Mouse (Mus musculus) hindbrain, embryonic 15.5 days (tissue): ENCODE results near the gene Ankrd35. TPM values are rescaled to one million over a fixed set of nuclear protein-coding genes. Genes with fewer than 3 reads are reported as not detected.
A peak's percentile ranks its signal among the peaks of the same experiment; 100 is the strongest.

Experiments
- ATAC-seq: fragments of 200-750 bp; cut with Nextera tagmentation; 2 replicates; pipeline ENCODE4 v1.8.0; 2017; ENCODE audit warnings: low read depth, moderate number of reproducible peaks, moderate TSS enrichment; ENCODE audit not compliant: low FRiP score
- H3K27ac ChIP-seq: fragments of 300-500 bp; sonication (generic); replicated peaks from 2 replicates; pipeline ENCODE4 v1.5.1; 2015; ENCODE audit warnings: mild to moderate bottlenecking, inconsistent platforms
- H3K27me3 ChIP-seq: fragments of 300-500 bp; sonication (generic); 2 replicates; pipeline ENCODE4 v1.6.1; 2015; ENCODE audit warnings: control low read depth, inconsistent platforms
- H3K36me3 ChIP-seq: fragments of 300-500 bp; sonication (generic); 2 replicates; pipeline ENCODE4 v1.6.1; 2015; ENCODE audit warnings: control low read depth, inconsistent platforms
- H3K4me1 ChIP-seq: fragments of 300-500 bp; sonication (generic); replicated peaks from 2 replicates; pipeline ENCODE4 v1.6.1; 2015; ENCODE audit warnings: control low read depth, inconsistent platforms
- H3K4me2 ChIP-seq: fragments of 300-500 bp; sonication (generic); 2 replicates; pipeline ENCODE4 v1.6.1; 2015; ENCODE audit warnings: moderate library complexity, mild to moderate bottlenecking, inconsistent platforms
- H3K4me3 ChIP-seq: fragments of 300-500 bp; sonication (generic); 2 replicates; pipeline ENCODE4 v1.5.1; 2015; ENCODE audit warnings: mild to moderate bottlenecking, inconsistent platforms
- H3K9ac ChIP-seq: fragments of 300-500 bp; sonication (generic); 2 replicates; pipeline ENCODE4 v1.6.1; 2015; ENCODE audit warnings: inconsistent platforms
- H3K9me3 ChIP-seq: fragments of 300-500 bp; sonication (generic); 2 replicates; pipeline ENCODE4 v1.6.1; 2016; ENCODE audit warnings: control low read depth, inconsistent platforms
- WGBS: fragments of 180-500 bp; shearing (Covaris S2); methylation state at CpG from one replicate; pipeline ENCODE4 v1.1.7; 2015; 5-methylcytosine and 5-hydroxymethylcytosine counted together
- polyA plus RNA-seq: library from polyadenylated mRNA; unstranded; fragments of >200 nt; fragmentation: Nextera tagmentation; extraction: Ambion mirVana; gene quantifications from 2 replicates; pipeline ENCODE4 v1.2.1, GENCODE M21; 2015

Gene Ankrd35
- polyA plus RNA-seq, 1 experiment from 2014 or later: 2.7 TPM

DNA sequence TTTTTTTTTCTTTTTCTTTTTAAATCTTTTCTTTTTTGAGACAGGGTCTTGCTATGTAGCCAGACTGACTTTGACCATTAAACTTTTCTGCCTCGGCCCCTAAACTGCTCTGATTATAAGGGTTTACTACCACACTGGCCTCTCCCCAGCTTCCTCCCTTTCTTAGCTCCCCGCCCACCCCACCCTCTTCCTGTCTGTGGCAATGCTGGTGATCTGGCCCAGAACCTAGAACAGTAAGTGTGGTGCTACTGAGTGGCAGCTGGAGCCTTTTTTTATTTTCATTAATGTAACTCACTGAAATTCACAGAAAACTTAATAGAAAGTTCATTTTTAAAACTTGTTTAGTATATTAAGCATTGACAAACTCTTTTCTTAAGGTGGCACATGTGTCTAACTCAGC, 45.9 kb downstream of the Ankrd35 start:
- H3K36me3 ChIP-seq: peaks cover 55% of the 10 kb centered on the region
- WGBS: 82% methylated on average over 2 of the region's 2 CpGs
- no peaks in the 10 kb centered on the region for H3K4me1 ChIP-seq
- no peak overlapping the region for H3K9ac ChIP-seq
- H3K4me2 ChIP-seq: no peak overlapping the region
- no peak for ATAC-seq
- H3K9me3 ChIP-seq: no peaks in the 10 kb centered on the region
- no peak overlapping the region for H3K27ac ChIP-seq
- no peaks in the 10 kb centered on the region for H3K27me3 ChIP-seq
- no peak overlapping the region for H3K4me3 ChIP-seq

DNA sequence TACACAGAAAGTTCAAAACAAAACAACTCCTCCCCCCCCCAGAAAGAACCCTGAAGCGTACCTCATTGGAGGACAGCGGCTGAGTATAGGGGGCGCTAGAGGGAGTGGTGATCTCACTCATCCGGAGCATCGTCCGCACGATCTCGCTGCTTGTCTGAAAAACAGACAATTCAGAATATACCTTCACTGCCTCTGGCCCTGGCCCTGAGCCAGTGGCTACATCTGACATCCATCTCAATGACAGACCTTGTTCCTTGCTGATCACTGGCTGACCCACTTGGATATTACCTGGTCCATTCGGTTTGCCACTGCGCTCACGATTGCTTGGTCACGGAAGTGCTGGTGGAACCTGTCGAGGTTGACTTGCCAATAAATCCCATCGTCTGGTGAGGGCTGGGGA, 49.2 kb downstream of the Ankrd35 start:
- Histone ChIP-seq H3K4me3 (no peak overlapping the region), H3K4me2 (peak overlapping the region; percentile 27), H3K9ac (no peak overlapping the region), H3K4me1 (no peaks in the 10 kb centered on the region), H3K36me3 (peaks cover 30% of the 10 kb centered on the region), H3K9me3 (no peaks in the 10 kb centered on the region), H3K27ac (no peak overlapping the region), H3K27me3 (no peaks in the 10 kb centered on the region)
- WGBS: 25% methylated on average over 14 of the region's 14 CpGs
- ATAC-seq: peak; percentile 19; the same call in 1 of the 2 replicates

DNA sequence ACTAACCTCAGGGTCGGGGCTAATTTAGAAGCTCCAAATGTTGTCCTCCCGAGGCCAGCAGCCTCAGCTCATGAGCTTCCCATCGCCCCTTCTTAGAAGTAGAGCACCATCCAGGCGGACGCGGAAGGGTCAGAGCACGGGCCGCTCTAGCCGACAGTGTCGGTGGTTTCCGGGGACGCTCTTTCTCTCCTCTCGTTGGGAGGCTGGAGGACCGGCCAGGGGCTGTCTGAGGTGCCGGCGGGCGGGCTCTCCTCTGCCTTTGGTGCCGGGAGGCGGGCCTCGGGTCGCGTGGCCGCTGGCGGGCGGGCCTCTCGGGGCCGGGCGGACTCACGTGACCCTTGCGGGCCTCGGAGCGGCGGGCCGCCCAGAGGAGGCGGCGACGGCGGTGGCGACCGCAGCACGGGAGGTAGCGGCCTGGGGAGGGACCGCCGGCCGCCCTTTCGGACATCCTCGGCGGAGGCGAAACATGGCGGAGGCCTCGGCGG, 57.5 kb downstream of the Ankrd35 start, which contains the start of the genes Polr3c and Rnf115:
TSS of gene Polr3c (minus strand) at position 286 of the 485 bp plus-strand sequence.
TSS of gene Rnf115 (plus strand) at position 322 of the 485 bp plus-strand sequence.
- peak within 1 kb of the TSS; percentile 92 for H3K9ac ChIP-seq
- no peaks in the 10 kb centered on the region for H3K9me3 ChIP-seq
- H3K36me3 ChIP-seq: peaks cover 2% of the 10 kb centered on the region; the same call in 1 of the 2 replicates
- H3K4me1 ChIP-seq: peaks cover 42% of the 10 kb centered on the region
- H3K4me3 ChIP-seq: peak within 1 kb of the TSS; percentile 81
- peak within 1 kb of the TSS; percentile 86 for H3K27ac ChIP-seq
- H3K4me2 ChIP-seq: peak within 1 kb of the TSS; percentile 77
- peak; percentile 97 for ATAC-seq
- 0% methylated on average over 39 of the region's 52 CpGs for WGBS
- no peaks in the 10 kb centered on the region for H3K27me3 ChIP-seq

DNA sequence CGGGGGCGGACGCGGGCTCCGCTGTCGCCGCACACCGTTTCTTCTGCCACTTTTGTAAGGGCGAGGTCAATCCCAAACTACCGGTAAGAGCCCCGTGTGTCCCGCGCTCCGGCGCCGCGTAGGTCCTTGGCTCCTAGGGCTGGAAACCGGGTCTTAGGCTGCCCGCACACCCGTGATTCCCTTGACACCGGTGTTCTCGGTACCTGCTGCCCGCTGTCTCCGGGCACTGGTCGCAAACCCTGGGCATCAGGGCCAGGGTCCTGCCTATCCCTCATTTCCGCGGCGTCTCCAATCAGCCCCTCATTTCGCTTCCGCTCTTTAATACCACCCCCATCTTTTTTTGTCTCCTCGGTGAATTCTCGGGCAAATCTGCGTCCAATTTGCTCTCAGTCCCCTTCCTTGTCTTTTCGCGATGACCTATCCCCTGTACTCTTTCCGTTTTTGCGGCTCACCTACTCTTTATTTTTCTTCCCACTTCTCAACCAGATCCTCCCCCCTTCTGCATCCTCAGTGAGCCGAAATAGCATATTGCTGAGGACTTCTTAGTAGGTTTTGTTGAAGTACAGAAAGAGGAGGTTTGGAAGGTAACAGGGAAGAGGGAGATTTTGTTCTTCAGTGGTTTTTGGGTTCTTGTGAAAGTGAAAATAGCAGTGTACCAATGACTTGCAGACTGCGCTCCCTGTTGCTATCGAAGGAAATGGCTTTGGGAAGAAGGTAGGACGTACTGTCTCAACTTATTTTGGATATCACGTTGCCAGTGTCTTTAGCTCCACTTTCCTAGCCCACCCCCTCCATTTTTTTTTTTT, 58.1 kb downstream of the Ankrd35 start:
- H3K36me3 ChIP-seq: peaks cover 2% of the 10 kb centered on the region; the same call in 1 of the 2 replicates
- peak overlapping the region; percentile 92 for H3K9ac ChIP-seq
- peak overlapping the region; percentile 77 for H3K4me2 ChIP-seq
- peak overlapping the region; percentile 86 for H3K27ac ChIP-seq
- peak; percentile 67; the same call in 1 of the 2 replicates for ATAC-seq
- peak overlapping the region; percentile 81 for H3K4me3 ChIP-seq
- no peaks in the 10 kb centered on the region for H3K9me3 ChIP-seq
- peaks cover 42% of the 10 kb centered on the region for H3K4me1 ChIP-seq
- under 1% methylated on average over 42 of the region's 42 CpGs for WGBS
- no peaks in the 10 kb centered on the region for H3K27me3 ChIP-seq

DNA sequence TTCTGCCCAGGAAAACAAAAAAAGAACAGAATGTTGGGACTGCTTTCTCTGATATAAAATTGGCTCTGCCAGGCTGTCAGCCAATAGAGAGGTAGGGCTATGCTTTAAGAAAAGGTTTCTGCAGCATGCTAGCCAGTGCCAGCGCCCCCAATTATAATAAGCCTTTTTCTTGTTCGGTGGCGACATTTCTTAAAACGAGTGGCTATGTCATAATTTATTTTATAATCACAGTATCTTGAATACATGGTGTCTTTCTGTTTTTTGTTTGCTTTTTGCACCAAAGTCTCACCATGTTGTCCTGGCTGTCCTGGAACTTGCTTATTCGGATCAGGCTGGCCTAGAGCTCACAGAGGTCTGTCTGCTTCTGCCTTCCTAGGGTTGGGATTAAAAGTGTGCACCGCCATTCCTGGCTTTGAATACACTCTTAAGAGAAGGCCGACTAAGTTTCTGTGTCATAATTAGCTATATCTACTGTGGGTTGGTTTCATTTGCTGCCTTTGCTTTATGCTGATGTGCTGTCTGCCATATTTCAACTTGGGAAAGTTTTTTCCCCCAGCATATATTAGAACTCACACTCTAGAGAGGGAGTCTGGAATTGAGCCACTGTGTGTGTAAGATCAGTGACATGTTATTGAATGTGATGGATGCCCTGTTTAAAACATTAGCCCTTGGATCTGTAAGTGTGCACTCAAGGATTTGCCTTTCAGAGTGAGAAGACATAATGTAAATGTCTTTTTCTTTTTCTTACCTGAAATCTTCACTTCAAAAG, 58.9 kb downstream of the Ankrd35 start:
- H3K4me3 ChIP-seq: peak overlapping the region; percentile 81
- peaks cover 42% of the 10 kb centered on the region for H3K4me1 ChIP-seq
- no peaks in the 10 kb centered on the region for H3K9me3 ChIP-seq
- peak overlapping the region; percentile 77 for H3K4me2 ChIP-seq
- no peak for ATAC-seq
- peak overlapping the region; percentile 92 for H3K9ac ChIP-seq
- H3K27ac ChIP-seq: peak overlapping the region; percentile 86
- H3K36me3 ChIP-seq: no peaks in the 10 kb centered on the region
- WGBS: 42% methylated on average over 7 of the region's 7 CpGs
- H3K27me3 ChIP-seq: no peaks in the 10 kb centered on the region

DNA sequence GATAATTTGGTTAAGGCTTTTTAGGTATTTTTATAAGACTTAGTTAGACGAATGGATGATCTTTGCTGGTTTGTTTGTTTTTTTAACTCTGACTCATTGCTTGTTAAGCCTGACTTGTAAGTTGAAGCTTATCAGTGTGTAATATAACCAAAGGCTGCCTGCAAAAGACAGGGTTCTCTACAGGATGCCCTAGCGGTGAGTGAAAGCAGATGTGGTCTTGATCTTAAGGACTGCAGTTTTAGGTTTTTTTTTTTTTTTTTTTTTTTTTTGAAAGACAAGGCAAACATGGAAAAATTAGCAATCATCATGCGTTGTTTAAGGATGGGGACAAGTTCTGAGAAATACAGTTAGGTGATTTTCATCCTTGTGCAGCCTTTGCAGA, 59.5 kb downstream of the Ankrd35 start:
- WGBS: 80% methylated on average over 3 of the region's 3 CpGs
- Histone ChIP-seq H3K4me1 (peaks cover 42% of the 10 kb centered on the region), H3K27me3 (no peaks in the 10 kb centered on the region), H3K9me3 (no peaks in the 10 kb centered on the region), H3K9ac (no peak overlapping the region), H3K36me3 (no peaks in the 10 kb centered on the region), H3K4me3 (peak overlapping the region; percentile 81; the same call in 1 of the 2 replicates), H3K4me2 (peak overlapping the region; percentile 77), H3K27ac (no peak overlapping the region)
- ATAC-seq: no peak

DNA sequence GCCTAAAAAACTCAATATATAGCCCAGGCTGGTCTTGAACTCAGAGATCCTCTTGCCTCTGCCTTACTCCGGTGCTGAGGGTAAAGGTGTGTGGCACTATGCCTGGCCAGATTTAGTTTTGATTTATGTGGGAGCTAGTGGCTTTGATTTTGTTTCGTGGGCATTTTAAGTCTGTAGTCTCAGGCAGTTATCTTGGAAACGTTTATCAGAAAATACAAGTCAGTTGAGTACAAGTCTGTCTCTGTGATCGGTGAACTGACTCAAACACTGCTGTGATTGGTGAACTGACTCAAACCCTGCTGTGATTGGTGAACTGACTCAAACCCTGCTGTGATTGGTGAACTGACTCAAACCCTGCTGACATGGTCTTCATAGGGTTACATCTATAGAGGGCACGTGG, 60.9 kb downstream of the Ankrd35 start:
- Histone ChIP-seq H3K9me3 (no peaks in the 10 kb centered on the region), H3K4me3 (no peak overlapping the region), H3K27me3 (no peaks in the 10 kb centered on the region), H3K9ac (no peak overlapping the region), H3K4me2 (no peak overlapping the region), H3K27ac (no peak overlapping the region), H3K4me1 (peaks cover 44% of the 10 kb centered on the region), H3K36me3 (no peaks in the 10 kb centered on the region)
- ATAC-seq: no peak
- 66% methylated on average over 5 of the region's 5 CpGs for WGBS

DNA sequence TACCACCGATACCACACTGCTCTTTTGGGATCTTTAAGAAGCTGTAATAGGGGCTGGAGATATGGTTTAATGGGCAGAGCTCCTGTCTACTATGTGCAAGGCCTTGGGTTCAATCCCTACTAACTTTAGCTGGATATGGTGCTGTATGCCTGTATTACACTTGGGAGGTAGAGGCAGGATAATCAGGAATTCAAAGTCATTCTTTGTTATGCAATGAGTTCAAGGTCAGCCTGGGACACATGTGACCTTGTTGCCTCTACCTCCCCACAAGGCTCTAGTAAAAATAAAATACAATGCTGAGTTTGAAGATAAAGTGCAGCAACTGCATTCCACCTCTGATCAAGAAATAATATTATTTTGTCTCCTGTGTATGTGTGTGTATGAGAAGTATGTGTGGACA, 64.1 kb downstream of the Ankrd35 start:
- WGBS: 97% methylated on average over 1 of the region's 1 CpGs
- ATAC-seq: no peak
- Histone ChIP-seq H3K4me2 (no peak overlapping the region), H3K4me1 (peaks cover 29% of the 10 kb centered on the region), H3K36me3 (no peaks in the 10 kb centered on the region), H3K27me3 (no peaks in the 10 kb centered on the region), H3K27ac (no peak overlapping the region), H3K9ac (no peak overlapping the region), H3K4me3 (no peak overlapping the region), H3K9me3 (no peaks in the 10 kb centered on the region)

DNA sequence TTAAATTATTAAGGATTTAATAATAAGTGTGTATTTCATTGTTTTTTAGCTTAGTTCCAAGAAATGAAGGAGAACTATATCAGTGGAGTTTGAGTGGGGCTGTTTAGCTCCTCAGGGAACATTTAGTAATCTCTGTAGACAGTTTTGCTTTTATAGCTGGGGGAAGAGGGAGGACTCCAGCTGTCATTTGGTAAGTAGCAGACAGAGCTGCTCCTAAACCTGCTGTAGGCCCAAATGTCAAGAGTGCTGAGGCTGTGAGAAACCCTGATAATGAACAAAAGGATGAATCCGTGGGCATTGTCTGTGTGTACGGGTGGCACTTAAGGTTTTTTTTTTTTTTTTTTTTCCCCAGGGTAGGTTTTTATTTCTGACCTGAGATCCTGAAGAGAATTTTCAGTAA, 65.3 kb downstream of the Ankrd35 start:
- H3K9me3 ChIP-seq: no peaks in the 10 kb centered on the region
- no peaks in the 10 kb centered on the region for H3K36me3 ChIP-seq
- no peak overlapping the region for H3K27ac ChIP-seq
- no peak for ATAC-seq
- H3K4me1 ChIP-seq: peaks cover 19% of the 10 kb centered on the region
- no peaks in the 10 kb centered on the region for H3K27me3 ChIP-seq
- no peak overlapping the region for H3K4me3 ChIP-seq
- WGBS: 72% methylated on average over 2 of the region's 2 CpGs
- no peak overlapping the region for H3K9ac ChIP-seq
- H3K4me2 ChIP-seq: no peak overlapping the region

DNA sequence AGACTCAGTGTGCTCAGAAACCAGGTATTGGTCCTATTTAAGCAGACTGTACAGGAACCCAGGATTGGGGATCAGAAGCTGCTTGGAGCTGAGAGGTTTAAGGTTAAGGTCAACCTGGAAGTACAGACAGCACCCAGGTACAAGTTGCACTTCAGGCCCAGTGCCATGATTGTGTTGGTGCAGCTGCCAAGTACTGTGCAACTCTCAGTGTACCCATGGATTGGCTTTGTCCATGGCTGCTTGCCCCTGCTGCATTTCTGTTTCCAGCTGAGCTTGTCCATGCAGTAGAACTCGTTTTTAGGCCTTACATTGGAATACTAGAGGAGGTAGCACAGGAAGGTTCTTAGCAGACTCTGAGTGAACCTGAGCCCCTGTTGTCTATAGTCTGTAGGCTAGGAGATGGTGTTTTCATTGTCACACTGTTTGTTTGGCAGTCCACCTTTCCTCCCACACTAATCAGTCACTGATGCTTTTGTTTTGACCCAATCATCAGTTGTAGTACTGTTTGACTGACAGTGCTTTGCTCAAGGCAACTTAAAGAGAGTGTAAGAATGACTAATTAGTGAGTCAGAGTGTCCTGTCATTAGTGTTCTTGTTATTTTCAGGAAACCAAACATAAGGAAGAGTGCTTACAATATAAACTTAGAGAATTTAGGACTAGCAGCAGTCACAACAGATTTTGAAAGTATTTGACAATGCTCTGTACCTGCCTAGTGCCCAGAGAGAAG, 67.2 kb downstream of the Ankrd35 start:
- Histone ChIP-seq H3K9me3 (no peaks in the 10 kb centered on the region), H3K9ac (no peak overlapping the region), H3K4me2 (no peak overlapping the region), H3K4me1 (0 out of 2 replicates have a peak, but pooled peaks cover 2% of the 10 kb centered on the region), H3K27me3 (no peaks in the 10 kb centered on the region), H3K27ac (no peak overlapping the region), H3K4me3 (no peak overlapping the region), H3K36me3 (no peaks in the 10 kb centered on the region)
- WGBS: 50% methylated on average over 1 of the region's 1 CpGs
- ATAC-seq: no peak

DNA sequence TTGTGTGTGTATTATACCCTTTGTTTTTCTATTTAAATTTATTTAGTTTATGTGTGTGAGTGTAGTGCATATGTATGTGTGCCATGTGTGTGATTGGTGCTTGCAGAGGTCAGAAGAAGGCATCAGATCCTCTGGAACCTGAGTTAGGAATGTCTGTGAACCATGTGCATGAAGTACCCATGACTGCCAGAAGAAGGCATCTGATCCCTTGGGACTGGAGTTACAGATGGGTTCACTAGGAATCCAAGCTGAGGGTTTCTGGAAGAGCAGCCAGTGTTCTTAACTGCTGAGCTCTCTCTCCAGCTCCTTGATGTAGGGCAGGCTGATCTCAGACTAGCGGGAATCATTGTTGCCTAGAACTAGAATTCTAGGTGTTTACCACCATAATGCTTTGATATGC, 68.1 kb downstream of the Ankrd35 start:
- Histone ChIP-seq H3K27me3 (no peaks in the 10 kb centered on the region), H3K4me1 (0 out of 2 replicates have a peak, but pooled peaks cover 2% of the 10 kb centered on the region), H3K27ac (no peak overlapping the region), H3K4me2 (no peak overlapping the region), H3K4me3 (no peak overlapping the region), H3K36me3 (no peaks in the 10 kb centered on the region), H3K9ac (no peak overlapping the region), H3K9me3 (no peaks in the 10 kb centered on the region)
- WGBS: 83% methylated on average over 1 of the region's 1 CpGs
- no peak for ATAC-seq
